Mouse (Mus musculus) lung, embryonic 15.5 days (tissue): ENCODE measurements at regions not wholly inside any gene's neighbourhood (a gene's known extent, or its start where the extent isn't known, plus 50 kb on each side); places are given as distances from the start of the nearest gene placed in this dataset.

ENCODE experiments used
- ATAC-seq: fragments of 200-750 bp; cut with Nextera tagmentation; 2 replicates; pipeline ENCODE4 v1.8.0; 2017; ENCODE audit warnings: moderate number of reproducible peaks, borderline replicate concordance; ENCODE audit not compliant: low FRiP score, low TSS enrichment; ENCODE audit errors: extremely low read depth
- H3K27ac ChIP-seq: fragments of 300-500 bp; sonication (generic); 2 replicates; pipeline ENCODE4 v1.5.1; 2015; ENCODE audit warnings: moderate library complexity, mild to moderate bottlenecking, inconsistent platforms
- H3K27me3 ChIP-seq: fragments of 300-500 bp; sonication (generic); 2 replicates; pipeline ENCODE4 v1.6.1; 2015; ENCODE audit warnings: inconsistent platforms
- H3K36me3 ChIP-seq: fragments of 300-500 bp; sonication (generic); 2 replicates; pipeline ENCODE4 v1.6.1; 2015; ENCODE audit warnings: inconsistent platforms
- H3K4me1 ChIP-seq: fragments of 300-500 bp; sonication (generic); 2 replicates; pipeline ENCODE4 v1.6.1; 2015; ENCODE audit warnings: inconsistent platforms
- H3K4me2 ChIP-seq: fragments of 300-500 bp; sonication (generic); 2 replicates; pipeline ENCODE4 v1.6.1; 2015; ENCODE audit warnings: inconsistent platforms, mild to moderate bottlenecking, moderate library complexity
- H3K4me3 ChIP-seq: fragments of 300-500 bp; sonication (generic); 2 replicates; pipeline ENCODE4 v1.5.1; 2015; ENCODE audit warnings: mild to moderate bottlenecking, inconsistent platforms
- H3K9ac ChIP-seq: fragments of 300-500 bp; sonication (generic); 2 replicates; pipeline ENCODE4 v1.6.1; 2015; ENCODE audit warnings: inconsistent platforms
- H3K9me3 ChIP-seq: fragments of 300-500 bp; sonication (generic); 2 replicates; pipeline ENCODE4 v1.6.1; 2016; ENCODE audit warnings: inconsistent platforms
- WGBS: fragments of 180-500 bp; shearing (Covaris S2); methylation state at CpG from one replicate; pipeline ENCODE4 v1.1.7; 2015; 5-methylcytosine and 5-hydroxymethylcytosine counted together

GRCm38 (mm10) chr5:111554551-111555311, 137.6 kb downstream of the Mn1 start:
- no peaks in the 10 kb centered on the region for H3K36me3 ChIP-seq
- H3K9ac ChIP-seq: 0 out of 2 replicates have a peak overlapping the region, but pooled peaks have one; percentile 3
- WGBS: 18% methylated on average over 24 of the region's 24 CpGs
- peaks cover 31% of the 10 kb centered on the region for H3K4me1 ChIP-seq
- peak overlapping the region; percentile 75 for H3K27ac ChIP-seq
- ATAC-seq: peak; percentile 33; the same call in 1 of the 2 replicates
- peak overlapping the region; percentile 20; the same call in 1 of the 2 replicates for H3K4me2 ChIP-seq
- H3K27me3 ChIP-seq: no peaks in the 10 kb centered on the region
- no peaks in the 10 kb centered on the region for H3K9me3 ChIP-seq
- H3K4me3 ChIP-seq: no peak overlapping the region

DNA sequence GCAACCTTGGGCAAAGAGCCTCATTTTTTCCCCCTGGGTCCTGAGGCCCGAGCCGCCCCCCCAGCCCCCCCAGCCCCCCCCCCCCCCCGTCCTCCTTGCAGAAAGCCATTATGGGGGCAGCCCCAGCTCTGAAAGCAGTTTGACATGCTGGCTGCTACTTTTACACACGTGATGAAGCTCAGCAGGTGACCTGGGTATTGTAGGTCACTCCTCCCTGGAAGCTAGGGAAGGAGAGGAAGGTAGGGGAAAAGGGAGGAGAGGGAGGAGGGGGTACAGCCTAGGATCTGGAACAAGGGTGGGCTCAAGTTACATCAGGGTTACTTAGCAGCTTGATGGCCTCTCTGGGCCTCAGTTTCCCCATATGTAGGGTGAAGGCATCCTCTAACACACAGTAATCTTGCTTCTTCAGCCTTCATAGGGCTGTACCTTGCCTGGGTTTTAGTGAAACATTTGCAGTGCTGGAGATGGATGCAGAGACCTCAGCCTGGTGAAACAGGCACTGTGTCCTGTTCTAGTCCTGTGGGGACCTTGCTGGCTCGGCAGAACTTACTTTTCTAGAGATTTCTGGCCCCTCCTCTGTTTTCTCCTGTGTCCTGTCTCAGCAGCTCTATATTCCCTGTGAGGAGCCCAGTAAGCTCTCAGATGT, 138.3 kb downstream of the Mn1 start:
- Histone ChIP-seq H3K27me3 (no peaks in the 10 kb centered on the region), H3K27ac (peak overlapping the region; percentile 75), H3K9ac (no peak overlapping the region), H3K36me3 (no peaks in the 10 kb centered on the region), H3K4me1 (peaks cover 31% of the 10 kb centered on the region), H3K9me3 (no peaks in the 10 kb centered on the region), H3K4me2 (peak overlapping the region; percentile 20; the same call in 1 of the 2 replicates), H3K4me3 (no peak overlapping the region)
- WGBS: 2% methylated on average over 5 of the region's 5 CpGs
- no peak for ATAC-seq

GRCm38 (mm10) chr5:111555981-111556380, 138.8 kb downstream of the Mn1 start:
- Histone ChIP-seq H3K4me2 (0 out of 2 replicates have a peak overlapping the region, but pooled peaks have one; percentile 14), H3K27ac (peak overlapping the region; percentile 75), H3K4me3 (no peak overlapping the region), H3K9me3 (no peaks in the 10 kb centered on the region), H3K9ac (no peak overlapping the region), H3K27me3 (no peaks in the 10 kb centered on the region), H3K4me1 (peaks cover 34% of the 10 kb centered on the region), H3K36me3 (no peaks in the 10 kb centered on the region)
- peak; percentile 28; the same call in 1 of the 2 replicates for ATAC-seq
- 14% methylated on average over 7 of the region's 7 CpGs for WGBS

DNA sequence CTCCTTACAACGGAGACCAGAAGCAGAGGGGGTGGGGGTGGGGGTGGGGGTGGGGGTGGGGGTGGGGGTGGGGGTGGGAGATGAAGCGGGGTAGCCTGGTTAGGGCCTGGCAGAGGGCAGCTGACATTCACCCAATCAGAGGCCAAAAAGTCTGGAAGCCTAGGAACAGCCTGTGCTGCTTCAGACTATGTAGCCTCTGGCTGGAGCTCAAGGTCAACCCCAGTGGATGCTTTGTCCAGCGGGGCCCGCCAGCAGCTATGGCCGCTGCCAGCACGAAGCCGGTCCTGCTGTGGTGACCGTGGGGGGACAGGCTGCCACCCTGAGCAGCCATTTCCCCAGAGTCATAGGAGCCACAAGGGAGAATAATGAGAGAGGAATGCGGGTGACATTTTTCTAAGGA, 143.3 kb downstream of the Mn1 start:
- no peak for ATAC-seq
- Histone ChIP-seq H3K9me3 (no peaks in the 10 kb centered on the region), H3K27ac (no peak overlapping the region), H3K4me3 (no peak overlapping the region), H3K4me1 (peaks cover 13% of the 10 kb centered on the region), H3K27me3 (no peaks in the 10 kb centered on the region), H3K9ac (no peak overlapping the region), H3K4me2 (no peak overlapping the region), H3K36me3 (no peaks in the 10 kb centered on the region)
- WGBS: 51% methylated on average over 8 of the region's 9 CpGs

DNA sequence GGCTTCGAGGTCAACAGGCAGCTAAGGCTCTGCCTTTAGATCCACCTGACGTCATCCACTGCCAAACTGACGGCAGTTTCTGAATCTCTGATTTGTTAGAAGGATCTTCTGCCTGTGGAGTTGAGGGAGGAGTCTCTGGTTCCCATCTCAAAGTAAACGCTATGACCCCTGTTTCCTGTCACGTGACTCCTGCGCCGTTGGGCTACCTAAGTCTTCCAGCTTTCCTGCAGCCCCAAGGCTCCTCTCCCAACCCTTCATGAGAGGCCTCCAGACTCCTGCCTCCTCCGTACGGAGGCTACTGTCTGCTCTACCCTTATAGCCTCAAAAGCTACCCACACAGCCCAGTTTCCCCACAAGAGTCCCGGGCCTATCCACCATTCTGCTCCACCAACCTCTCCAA, 144.1 kb downstream of the Mn1 start:
- Histone ChIP-seq H3K9me3 (no peaks in the 10 kb centered on the region), H3K4me2 (no peak overlapping the region), H3K36me3 (no peaks in the 10 kb centered on the region), H3K4me1 (peaks cover 6% of the 10 kb centered on the region), H3K27me3 (no peaks in the 10 kb centered on the region), H3K4me3 (no peak overlapping the region), H3K27ac (no peak overlapping the region), H3K9ac (no peak overlapping the region)
- WGBS: 53% methylated on average over 10 of the region's 10 CpGs
- ATAC-seq: no peak

DNA sequence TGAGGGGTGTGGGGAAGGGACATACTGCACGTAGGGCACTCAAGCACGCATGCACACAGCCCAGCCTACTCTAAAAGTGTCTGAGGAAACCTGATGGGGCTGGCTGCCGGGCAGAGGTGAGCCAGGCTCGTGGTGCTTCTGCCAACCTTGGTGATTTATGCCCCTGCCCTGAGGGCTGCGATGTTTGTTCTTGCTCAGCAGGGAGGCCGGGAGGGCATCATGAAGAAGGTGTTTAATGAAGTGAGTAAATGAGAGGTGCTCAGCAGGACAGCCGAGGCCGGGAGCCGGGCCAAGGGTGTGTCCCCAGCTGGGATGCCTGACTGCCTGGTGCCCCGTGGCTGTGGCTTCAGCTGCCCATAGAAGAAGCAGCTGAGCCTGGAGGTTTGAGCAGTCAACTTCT, 153.7 kb downstream of the Mn1 start:
- WGBS: 10% methylated on average over 10 of the region's 10 CpGs
- Histone ChIP-seq H3K27ac (0 out of 2 replicates have a peak overlapping the region, but pooled peaks have one; percentile 33), H3K9me3 (no peaks in the 10 kb centered on the region), H3K4me1 (peaks cover 28% of the 10 kb centered on the region), H3K36me3 (no peaks in the 10 kb centered on the region), H3K4me3 (no peak overlapping the region), H3K9ac (no peak overlapping the region), H3K27me3 (no peaks in the 10 kb centered on the region), H3K4me2 (no peak overlapping the region)
- ATAC-seq: no peak; the same call in 1 of the 2 replicates

- H3K9me3 ChIP-seq: no peaks in the 10 kb centered on the region
- no peaks in the 10 kb centered on the region for H3K36me3 ChIP-seq
- peak; percentile 31; the same call in 1 of the 2 replicates for ATAC-seq
- no peaks in the 10 kb centered on the region for H3K27me3 ChIP-seq
- H3K9ac ChIP-seq: no peak overlapping the region
- no peak overlapping the region for H3K27ac ChIP-seq
- H3K4me1 ChIP-seq: peaks cover 45% of the 10 kb centered on the region
- no peak overlapping the region for H3K4me2 ChIP-seq
- H3K4me3 ChIP-seq: no peak overlapping the region
- 15% methylated on average over 13 of the region's 13 CpGs for WGBS
Observed at GRCm38 (mm10) chr5:111573265-111573873, 156.2 kb downstream of the Mn1 start.

DNA sequence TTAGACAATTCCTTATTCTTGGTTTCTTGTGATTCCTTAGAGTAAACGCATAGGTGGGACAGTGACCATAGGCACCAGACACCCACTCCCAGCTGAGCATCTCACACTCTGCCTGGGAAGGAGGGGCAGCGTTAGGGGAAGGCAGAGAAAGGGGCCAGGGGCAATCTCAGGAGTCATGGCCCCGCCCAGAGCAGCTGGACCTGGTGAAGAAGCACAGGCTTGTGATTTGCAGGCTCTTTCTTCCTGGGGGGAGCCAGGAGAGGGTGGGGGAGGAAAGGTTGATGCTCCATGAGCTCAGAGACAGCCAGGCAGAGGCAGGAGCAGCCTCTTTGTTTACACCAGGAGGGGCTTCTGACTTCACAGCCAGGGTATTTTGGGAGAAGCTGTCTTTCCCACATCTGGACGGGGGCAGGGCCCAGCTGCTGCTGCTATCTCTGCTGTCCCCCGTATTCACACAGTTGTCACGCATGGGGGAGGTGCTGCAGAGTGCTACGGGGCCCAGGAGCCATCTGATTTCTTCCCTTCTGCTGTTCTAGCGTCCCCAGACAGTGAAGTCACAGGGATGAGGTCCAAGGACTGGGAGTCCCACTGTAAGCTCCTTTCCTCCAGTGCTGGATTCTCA, 157.2 kb downstream of the Mn1 start:
- WGBS: 26% methylated on average over 8 of the region's 8 CpGs
- Histone ChIP-seq H3K4me2 (no peak overlapping the region), H3K9ac (no peak overlapping the region), H3K9me3 (no peaks in the 10 kb centered on the region), H3K4me3 (no peak overlapping the region), H3K27me3 (no peaks in the 10 kb centered on the region), H3K4me1 (peaks cover 55% of the 10 kb centered on the region), H3K27ac (no peak overlapping the region), H3K36me3 (no peaks in the 10 kb centered on the region)
- ATAC-seq: no peak

GRCm38 (mm10) chr5:111575376-111575775, 158.2 kb downstream of the Mn1 start:
- no peak overlapping the region for H3K4me3 ChIP-seq
- H3K27me3 ChIP-seq: peaks cover 4% of the 10 kb centered on the region; the same call in 1 of the 2 replicates
- no peak overlapping the region for H3K27ac ChIP-seq
- no peaks in the 10 kb centered on the region for H3K36me3 ChIP-seq
- no peak overlapping the region for H3K9ac ChIP-seq
- no peak overlapping the region for H3K4me2 ChIP-seq
- ATAC-seq: no peak
- H3K4me1 ChIP-seq: peaks cover 56% of the 10 kb centered on the region
- WGBS: 82% methylated on average over 5 of the region's 5 CpGs
- no peaks in the 10 kb centered on the region for H3K9me3 ChIP-seq

DNA sequence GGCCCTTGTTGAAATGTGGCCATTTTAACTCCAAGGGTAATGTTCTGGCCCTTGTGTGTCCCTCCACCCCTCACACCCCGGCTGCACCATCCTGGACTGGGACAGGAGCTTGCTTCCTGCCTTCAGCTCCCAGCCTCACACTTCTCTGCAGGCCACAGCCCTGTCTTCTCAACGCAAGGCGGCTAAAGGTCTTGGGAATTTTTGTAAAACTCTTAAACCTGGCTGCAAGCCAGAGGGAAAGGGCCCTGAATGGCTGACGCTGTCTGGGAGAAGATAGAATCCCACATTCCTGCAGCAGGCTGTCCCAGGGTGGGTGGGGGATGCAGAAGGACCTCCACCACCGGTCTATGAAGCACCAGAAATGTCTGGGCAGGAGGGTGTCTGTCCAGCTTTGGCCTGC, 156.3 kb upstream of the Gm26897 start:
- peaks cover 64% of the 10 kb centered on the region for H3K4me1 ChIP-seq
- no peak overlapping the region for H3K4me3 ChIP-seq
- H3K4me2 ChIP-seq: no peak overlapping the region
- WGBS: 7% methylated on average over 5 of the region's 5 CpGs
- H3K36me3 ChIP-seq: no peaks in the 10 kb centered on the region
- peaks cover 16% of the 10 kb centered on the region; the same call in 1 of the 2 replicates for H3K27me3 ChIP-seq
- H3K9me3 ChIP-seq: no peaks in the 10 kb centered on the region
- peak; percentile 40; the same call in 1 of the 2 replicates for ATAC-seq
- H3K27ac ChIP-seq: peak overlapping the region; percentile 71
- H3K9ac ChIP-seq: no peak overlapping the region

- H3K9ac ChIP-seq: no peak overlapping the region
- WGBS: 50% methylated on average over 5 of the region's 5 CpGs
- H3K4me2 ChIP-seq: no peak overlapping the region
- ATAC-seq: no peak
- H3K27me3 ChIP-seq: peaks cover 22% of the 10 kb centered on the region; the same call in 1 of the 2 replicates
- H3K36me3 ChIP-seq: no peaks in the 10 kb centered on the region
- H3K4me1 ChIP-seq: peaks cover 63% of the 10 kb centered on the region
- H3K27ac ChIP-seq: peak overlapping the region; percentile 71; the same call in 1 of the 2 replicates
- no peak overlapping the region for H3K4me3 ChIP-seq
- no peaks in the 10 kb centered on the region for H3K9me3 ChIP-seq
Observed at GRCm38 (mm10) chr5:111578088-111578487, 155.6 kb upstream of the Gm26897 start.
